Mouse (Mus musculus) left cerebral cortex, postnatal 36 days (tissue): ENCODE results near the gene Bpi. TPM values are rescaled to one million over a fixed set of nuclear protein-coding genes. Genes with fewer than 3 reads are reported as not detected.
A peak's percentile ranks its signal among the peaks of the same experiment; 100 is the strongest.

Source experiments
- DNase-seq, 2 experiments: peaks; one replicate each; pipeline ENCODE4 v3.0.0; 2021 to 2022; ENCODE audit warnings: low spot score in 2 of 2, mixed read lengths in 1 of 2
- intact Hi-C: fragments of 180-260 bp; cut with DNase I; formaldehyde crosslinking; loops from one replicate; pipeline ENCODE4 v1.15.1; 2025
- total RNA-seq, 2 experiments: library from RNA; stranded (reverse); gene quantifications; 2 replicates each; pipeline ENCODE4 v1.2.3; 2021

Bpi gene
- total RNA-seq, 2 experiments from 2014 or later: not detected

GRCm38 (mm10) chr2:158281497-158282205 lies 23.8 kb downstream of the Bpi start:
- intact Hi-C loops: loop anchor here (5.0 kb wide), 1 partner anchor 61 kb away; no protein-coding TSS in a partner anchor

GRCm38 (mm10) chr2:158283136-158283535 lies 25.2 kb downstream of the Bpi start:
- intact Hi-C loops: loop anchor here (5.0 kb wide), 1 partner anchor 59 kb away; no protein-coding TSS in a partner anchor
- no peak for DNase-seq

More at GRCm38 (mm10) chr2:158281497-158282205, 23.8 kb downstream of the Bpi start:
- DNase-seq: no peak

- no peak for DNase-seq
- intact Hi-C loops: loop anchor here (5.0 kb wide), 1 partner anchor 59 kb away; no protein-coding TSS in a partner anchor
Observed at GRCm38 (mm10) chr2:158283771-158284170, 25.9 kb downstream of the Bpi start.

- DNase-seq: peak in 1 of 2 experiments; percentile 33
- intact Hi-C loops: loop anchor here (5.0 kb wide), 1 partner anchor 58 kb away; no protein-coding TSS in a partner anchor
Observed at GRCm38 (mm10) chr2:158284571-158284970, 26.7 kb downstream of the Bpi start.

GRCm38 (mm10) chr2:158285655-158286054 lies 27.8 kb downstream of the Bpi start:
- no peak for DNase-seq
- intact Hi-C loops: no loop called here

- intact Hi-C loops: no loop called here
- no peak for DNase-seq
Observed at GRCm38 (mm10) chr2:158295700-158296099, 37.8 kb downstream of the Bpi start.

- intact Hi-C loops: no loop called here
- DNase-seq: no peak
Observed at GRCm38 (mm10) chr2:158299203-158299602, 41.3 kb downstream of the Bpi start.

- intact Hi-C loops: no loop called here
- DNase-seq: no peak
Observed at GRCm38 (mm10) chr2:158299731-158300130, 41.8 kb downstream of the Bpi start.

- no peak for DNase-seq
Observed at GRCm38 (mm10) chr2:158302807-158303206, 44.9 kb downstream of the Bpi start.

GRCm38 (mm10) chr2:158305948-158306695 lies 48.2 kb downstream of the Bpi start, which contains the start of gene Lbp:
Gene Lbp (plus strand): TSS chr2:158306493.
- no peak for DNase-seq
- intact Hi-C loops: no loop called here

More at GRCm38 (mm10) chr2:158302807-158303206, 44.9 kb downstream of the Bpi start:
- intact Hi-C loops: no loop called here

- no peak for DNase-seq
- intact Hi-C loops: no loop called here
Observed at GRCm38 (mm10) chr2:158306696-158307049, 48.8 kb downstream of the Bpi start.

GRCm38 (mm10) chr2:158308276-158308675 lies 50.4 kb downstream of the Bpi start:
- intact Hi-C loops: no loop called here
- peak; percentile 9 to 43 for DNase-seq

GRCm38 (mm10) chr2:158313089-158313488 lies 55.2 kb downstream of the Bpi start:
- no peak for DNase-seq
- intact Hi-C loops: no loop called here

- intact Hi-C loops: no loop called here
- DNase-seq: no peak
Observed at GRCm38 (mm10) chr2:158316371-158316770, 58.5 kb downstream of the Bpi start.

GRCm38 (mm10) chr2:158317026-158317425 lies 59.1 kb downstream of the Bpi start:
- intact Hi-C loops: no loop called here
- peak; percentile 64 to 66 for DNase-seq

GRCm38 (mm10) chr2:158321596-158321995 lies 63.7 kb downstream of the Bpi start:
- no peak for DNase-seq
- intact Hi-C loops: no loop called here

- intact Hi-C loops: no loop called here
- no peak for DNase-seq
Observed at GRCm38 (mm10) chr2:158322845-158323244, 65.0 kb downstream of the Bpi start.

- intact Hi-C loops: no loop called here
Observed at GRCm38 (mm10) chr2:158324531-158325190, 66.8 kb downstream of the Bpi start.

GRCm38 (mm10) chr2:158325609-158326008 lies 67.7 kb downstream of the Bpi start:
- intact Hi-C loops: no loop called here
- no peak for DNase-seq

More at GRCm38 (mm10) chr2:158324531-158325190, 66.8 kb downstream of the Bpi start:
- peak in 1 of 2 experiments; percentile 12 for DNase-seq
